Mouse (Mus musculus) kidney, adult 2 months (tissue): ENCODE measurements around the gene Dmrt1.

Experiments used
- CTCF ChIP-seq: fragments of 200-500 bp; conservative IDR thresholded peaks from 2 replicates; pipeline ENCODE4 v1.5.1; 2011; ENCODE audit warnings: low read depth, mild to moderate bottlenecking, control low read depth, low read length, moderate library complexity, mixed read lengths; ENCODE audit not compliant: insufficient read depth, insufficient read length
- POLR2A ChIP-seq: fragments of 200-500 bp; IDR thresholded peaks from one replicate; pipeline ENCODE4 v1.6.1; 2011; ENCODE audit warnings: low read depth, low read length, control low read depth

GRCm38 (mm10) chr19:25487350-25487749, 18.1 kb upstream of the Dmrt1 start:
- TF ChIP-seq CTCF: no peak
- TF ChIP-seq POLR2A: no peak
